Mouse (Mus musculus) lung, embryonic 16.5 days (tissue): Measurements from ENCODE around the gene Siah3. TPM values are rescaled to one million over a fixed set of nuclear protein-coding genes. Genes with fewer than 3 reads are reported as not detected.
"Not testable (repeated sequence)": the region's sequence is repeated elsewhere in the genome, so short reads cannot be mapped to it uniquely, and the experiment has no call there.

ENCODE experiments used
- ATAC-seq: fragments of 200-750 bp; cut with Nextera tagmentation; 2 replicates; pipeline ENCODE4 v1.8.0; 2017; ENCODE audit warnings: low read depth, mild to moderate bottlenecking, moderate library complexity
- H3K27ac ChIP-seq: fragments of 300-500 bp; sonication (generic); 2 replicates; pipeline ENCODE4 v1.5.1; 2014; ENCODE audit warnings: mild to moderate bottlenecking, control low read depth, low read length
- H3K27me3 ChIP-seq: fragments of 300-500 bp; sonication (generic); 2 replicates; pipeline ENCODE4 v1.6.1; 2014; ENCODE audit warnings: low read depth, low read length, mixed read lengths; ENCODE audit not compliant: control insufficient read depth, insufficient read depth
- H3K36me3 ChIP-seq: fragments of 300-500 bp; sonication (generic); 2 replicates; pipeline ENCODE4 v1.6.1; 2014; ENCODE audit warnings: low read length; ENCODE audit not compliant: control insufficient read depth, insufficient read depth
- H3K4me1 ChIP-seq: fragments of 300-500 bp; sonication (generic); replicated peaks from 2 replicates; pipeline ENCODE4 v1.6.1; 2014; ENCODE audit warnings: low read length, mixed read lengths; ENCODE audit not compliant: control insufficient read depth, insufficient read depth
- H3K4me2 ChIP-seq: fragments of 300-500 bp; sonication (generic); 2 replicates; pipeline ENCODE4 v1.6.1; 2014; ENCODE audit warnings: low read depth, low read length, control low read depth
- H3K4me3 ChIP-seq: fragments of 300-500 bp; sonication (generic); 2 replicates; pipeline ENCODE4 v1.5.1; 2014; ENCODE audit warnings: mild to moderate bottlenecking, low read length, control low read depth
- H3K9ac ChIP-seq: fragments of 300-500 bp; sonication (generic); 2 replicates; pipeline ENCODE4 v1.6.1; 2014; ENCODE audit warnings: low read length, control low read depth
- H3K9me3 ChIP-seq: fragments of 300-500 bp; sonication (generic); 2 replicates; pipeline ENCODE4 v1.6.1; 2016; ENCODE audit warnings: low read length; ENCODE audit not compliant: control insufficient read depth
- WGBS: fragments of 180-500 bp; shearing (Covaris S2); extraction: QIAGEN DNeasy Blood & Tissue Kit; methylation state at CpG from one replicate; pipeline ENCODE4 v1.1.7; 2014; 5-methylcytosine and 5-hydroxymethylcytosine counted together
- polyA plus RNA-seq: library from polyadenylated mRNA; unstranded; fragments of >200 nt; fragmentation: Nextera tagmentation; extraction: Ambion mirVana; gene quantifications from 2 replicates; pipeline ENCODE4 v1.2.1, GENCODE M21; 2015

The Siah3 gene
- polyA plus RNA-seq, 1 experiment from 2014 or later, result not detected

GRCm38 (mm10) chr14:75444486-75445105 is 11.2 kb upstream of the Siah3 start:
- no peaks in the 10 kb centered on the region for H3K27me3 ChIP-seq
- no peak overlapping the region for H3K4me3 ChIP-seq
- ATAC-seq, result no peak
- H3K4me2 ChIP-seq, result no peak overlapping the region
- no peak overlapping the region for H3K27ac ChIP-seq
- H3K4me1 ChIP-seq, result peaks cover 9% of the 10 kb centered on the region
- H3K9me3 ChIP-seq, result no peaks in the 10 kb centered on the region
- no peak overlapping the region for H3K9ac ChIP-seq
- no peaks in the 10 kb centered on the region for H3K36me3 ChIP-seq
- 69% methylated on average over 11 of the region's 11 CpGs for WGBS

GRCm38 (mm10) chr14:75445281-75445947 is 10.4 kb upstream of the Siah3 start:
- H3K4me1 ChIP-seq, result peaks cover 9% of the 10 kb centered on the region

GRCm38 (mm10) chr14:75445948-75446281 is 9.9 kb upstream of the Siah3 start:
- peak overlapping the region; percentile 34; the same call in 1 of the 2 replicates for H3K27ac ChIP-seq
- H3K9ac ChIP-seq, result peak overlapping the region; percentile 49
- H3K36me3 ChIP-seq, result no peaks in the 10 kb centered on the region
- H3K4me1 ChIP-seq, result peaks cover 9% of the 10 kb centered on the region
- ATAC-seq, result no peak
- H3K9me3 ChIP-seq, result no peaks in the 10 kb centered on the region
- no peaks in the 10 kb centered on the region for H3K27me3 ChIP-seq
- peak overlapping the region; percentile 68 for H3K4me2 ChIP-seq
- 30% methylated on average over 6 of the region's 6 CpGs for WGBS
- peak overlapping the region; percentile 44 for H3K4me3 ChIP-seq

More at GRCm38 (mm10) chr14:75445281-75445947, 10.4 kb upstream of the Siah3 start:
- H3K27me3 ChIP-seq, result no peaks in the 10 kb centered on the region
- peak overlapping the region; percentile 68 for H3K4me2 ChIP-seq
- H3K36me3 ChIP-seq, result no peaks in the 10 kb centered on the region
- H3K27ac ChIP-seq, result peak overlapping the region; percentile 34; the same call in 1 of the 2 replicates
- H3K9ac ChIP-seq, result peak overlapping the region; percentile 49
- ATAC-seq, result peak; percentile 88
- peak overlapping the region; percentile 44 for H3K4me3 ChIP-seq
- no peaks in the 10 kb centered on the region for H3K9me3 ChIP-seq
- 4% methylated on average over 15 of the region's 15 CpGs for WGBS

GRCm38 (mm10) chr14:75446314-75446713 is 9.5 kb upstream of the Siah3 start:
- not testable (repeated sequence) for H3K4me2 ChIP-seq, H3K36me3 ChIP-seq, H3K27ac ChIP-seq, H3K4me1 ChIP-seq, H3K4me3 ChIP-seq, H3K9me3 ChIP-seq, H3K27me3 ChIP-seq, ATAC-seq, H3K9ac ChIP-seq

- Histone ChIP-seq H3K4me1 (peaks cover 9% of the 10 kb centered on the region), H3K27me3 (peaks cover 6% of the 10 kb centered on the region), H3K4me3 (no peak overlapping the region), H3K36me3 (no peaks in the 10 kb centered on the region), H3K4me2 (no peak overlapping the region), H3K9me3 (no peaks in the 10 kb centered on the region), H3K9ac (no peak overlapping the region), H3K27ac (no peak overlapping the region)
- ATAC-seq, result no peak
- WGBS, result 92% methylated on average over 4 of the region's 4 CpGs
Observed at GRCm38 (mm10) chr14:75453906-75454305, 1.9 kb upstream of the Siah3 start.

- Histone ChIP-seq H3K4me1 (peaks cover 9% of the 10 kb centered on the region), H3K27ac (no peak overlapping the region), H3K4me2 (no peak overlapping the region), H3K36me3 (no peaks in the 10 kb centered on the region), H3K9ac (no peak overlapping the region), H3K9me3 (no peaks in the 10 kb centered on the region), H3K27me3 (peaks cover 6% of the 10 kb centered on the region), H3K4me3 (no peak overlapping the region)
- 8% methylated on average over 4 of the region's 4 CpGs for whole genome bisulfite sequencing
- ATAC-seq, result no peak
Observed at GRCm38 (mm10) chr14:75454716-75455115, 1.1 kb upstream of the Siah3 start.

- Histone ChIP-seq H3K4me2 (no peak overlapping the region), H3K4me3 (no peak overlapping the region), H3K27me3 (peaks cover 6% of the 10 kb centered on the region), H3K27ac (no peak overlapping the region), H3K9ac (no peak overlapping the region), H3K4me1 (peaks cover 9% of the 10 kb centered on the region), H3K9me3 (no peaks in the 10 kb centered on the region), H3K36me3 (no peaks in the 10 kb centered on the region)
- ATAC-seq, result no peak
- 6% methylated on average over 3 of the region's 3 CpGs for WGBS
Observed at GRCm38 (mm10) chr14:75455361-75455742, 430 bp upstream of the Siah3 start.

GRCm38 (mm10) chr14:75456489-75457220 is 873 bp downstream of the Siah3 start:
- no peak overlapping the region for H3K9ac ChIP-seq

GRCm38 (mm10) chr14:75457221-75457600 is 1.4 kb downstream of the Siah3 start:
- 0 out of 2 replicates have a peak, but pooled peaks have one; percentile 18 for ATAC-seq
- H3K4me1 ChIP-seq, result peaks cover 9% of the 10 kb centered on the region
- no peak overlapping the region for H3K9ac ChIP-seq
- H3K9me3 ChIP-seq, result no peaks in the 10 kb centered on the region
- WGBS, result 29% methylated on average over 8 of the region's 8 CpGs
- peaks cover 6% of the 10 kb centered on the region for H3K27me3 ChIP-seq
- peak overlapping the region; percentile 19 for H3K4me3 ChIP-seq
- no peaks in the 10 kb centered on the region for H3K36me3 ChIP-seq
- H3K27ac ChIP-seq, result no peak overlapping the region
- H3K4me2 ChIP-seq, result peak overlapping the region; percentile 44

More at GRCm38 (mm10) chr14:75456489-75457220, 873 bp downstream of the Siah3 start:
- H3K4me1 ChIP-seq, result peaks cover 9% of the 10 kb centered on the region
- H3K4me3 ChIP-seq, result peak overlapping the region; percentile 19
- H3K27ac ChIP-seq, result no peak overlapping the region
- H3K4me2 ChIP-seq, result peak overlapping the region; percentile 44
- H3K27me3 ChIP-seq, result peaks cover 6% of the 10 kb centered on the region
- H3K9me3 ChIP-seq, result no peaks in the 10 kb centered on the region
- 7% methylated on average over 13 of the region's 13 CpGs for WGBS
- peak; percentile 84 for ATAC-seq
- H3K36me3 ChIP-seq, result no peaks in the 10 kb centered on the region
